Mouse (Mus musculus): ENCODE data around the gene Gemin5. TPM values are rescaled to one million over a fixed set of nuclear protein-coding genes. Genes with fewer than 3 reads are reported as not detected.
A peak's percentile ranks its signal among the peaks of the same experiment; 100 is the strongest.
"Not testable (repeated sequence)": the region's sequence is repeated elsewhere in the genome, so short reads cannot be mapped to it uniquely, and the experiment has no call there.

Gemin5 gene
- total RNA-seq, 2 experiments from 2014 or later, result 2.9 to 4.3 TPM

DNA sequence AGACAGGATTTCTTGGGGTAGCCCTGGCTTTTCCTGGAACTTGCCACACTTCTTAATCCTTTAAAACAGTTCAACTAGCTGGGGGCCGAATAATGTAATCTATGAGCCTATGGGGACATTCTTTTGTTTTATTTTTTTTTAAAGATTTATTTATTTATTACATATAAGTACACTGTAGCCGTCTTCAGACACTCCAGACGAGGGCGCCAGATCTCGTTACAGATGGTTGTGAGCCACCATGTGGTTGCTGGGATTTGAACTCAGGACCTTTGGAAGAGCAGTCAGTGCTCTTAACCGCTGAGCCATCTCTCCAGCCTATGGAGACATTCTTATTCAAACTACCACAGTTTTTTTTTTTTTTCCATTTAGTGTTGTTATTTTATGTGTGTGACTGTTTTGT lies 11.6 kb upstream of the Gemin5 start:
- not testable (repeated sequence) for ATAC-seq (replicated peaks; ENCODE audit: low FRiP score, poor library complexity, severe bottlenecking)

DNA sequence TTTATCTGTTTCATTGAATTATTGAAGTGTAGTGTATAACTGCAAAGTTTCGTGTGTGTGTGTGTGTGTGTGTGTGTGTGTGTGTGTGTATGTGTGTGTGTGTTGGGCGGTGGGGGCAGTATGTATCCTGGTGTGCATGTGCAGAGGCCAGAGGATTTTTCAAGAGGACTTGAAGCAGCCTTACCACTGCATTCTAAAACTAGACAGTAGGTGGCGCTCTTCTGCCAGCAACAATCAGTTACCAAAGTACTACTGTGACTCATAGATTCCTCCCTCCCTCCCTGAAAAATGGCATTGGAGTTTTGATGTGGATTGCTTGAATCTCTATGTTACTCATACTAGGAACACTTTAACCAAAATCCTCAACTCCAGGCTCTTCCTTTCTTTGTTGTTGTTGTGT lies 11.2 kb upstream of the Gemin5 start:
- ATAC-seq (replicated peaks; ENCODE audit: low FRiP score, poor library complexity, severe bottlenecking), result peak; percentile 87

DNA sequence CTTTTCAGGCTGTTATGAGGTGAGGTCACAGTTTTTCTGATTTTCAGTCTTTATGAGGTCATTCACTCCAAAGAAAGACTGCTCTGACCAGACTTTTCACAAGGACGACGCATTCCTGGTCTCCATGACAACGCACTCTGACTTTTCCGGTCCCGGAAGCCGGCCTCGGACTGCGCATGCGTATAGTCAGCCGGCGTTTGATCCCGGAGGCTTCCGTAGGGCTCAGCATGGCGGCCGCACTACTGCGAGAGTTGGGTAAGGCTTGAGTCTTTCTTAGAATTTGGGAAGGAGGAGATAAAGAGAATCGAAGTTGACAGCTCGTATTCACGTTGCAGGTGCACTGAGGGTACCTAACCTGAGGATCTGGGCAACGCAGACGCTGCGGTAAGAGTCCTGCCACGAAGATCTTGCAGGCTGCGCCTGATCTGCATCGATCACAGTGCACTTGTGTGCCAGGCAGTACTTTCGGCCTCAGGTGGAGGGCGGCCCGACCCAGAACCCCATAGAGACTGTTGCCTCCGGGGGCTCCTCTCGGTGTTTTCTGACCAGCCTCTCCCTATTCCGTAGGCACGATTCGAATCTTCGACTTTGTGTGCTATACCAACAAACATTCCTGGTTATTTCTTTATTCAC lies 3.2 kb upstream of the Gemin5 start, which contains the start of gene Mrpl22:
Gene Mrpl22, plus strand, starts transcription at position 203 of the 633 bp plus-strand sequence.
- peak; percentile 89 for ATAC-seq (replicated peaks; ENCODE audit: low FRiP score, poor library complexity, severe bottlenecking)

DNA sequence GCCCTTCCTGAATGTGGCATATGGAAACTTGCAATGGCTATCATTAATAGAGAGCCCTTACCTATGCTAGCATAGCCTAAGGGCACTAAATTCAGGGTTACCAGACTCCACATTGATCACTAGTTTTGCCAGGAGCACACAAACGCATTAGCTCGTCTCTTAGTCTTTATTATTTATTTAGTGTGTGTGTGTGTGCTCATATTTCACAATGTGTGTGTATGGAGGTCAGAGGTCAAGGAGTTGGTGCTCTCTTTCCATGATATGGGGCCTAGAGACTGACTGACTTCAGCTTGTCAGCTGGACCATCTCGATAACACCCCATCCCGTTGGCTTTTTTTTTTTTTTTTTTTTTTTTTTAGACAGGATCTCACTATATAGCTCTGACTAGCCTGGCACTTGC lies 1.3 kb upstream of the Gemin5 start:
- no peak for ATAC-seq (replicated peaks; ENCODE audit: low FRiP score, poor library complexity, severe bottlenecking)

DNA sequence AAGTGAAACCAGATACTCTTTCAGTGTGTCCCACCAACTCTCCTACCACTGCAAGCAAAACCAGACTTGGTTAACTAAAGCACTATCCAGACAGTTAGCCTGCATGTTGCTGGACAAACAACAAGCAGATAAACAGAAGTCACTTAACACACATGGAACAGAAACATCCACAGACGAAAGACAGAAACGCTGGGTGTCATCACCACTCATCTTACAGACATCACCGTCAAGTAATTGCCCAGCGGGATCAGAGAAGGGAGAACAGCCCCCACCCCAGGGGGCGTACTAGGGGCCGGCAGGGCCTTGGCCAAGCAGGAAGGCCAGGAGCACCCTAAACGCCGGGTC lies 545 bp downstream of the Gemin5 start:
- no peak for ATAC-seq (replicated peaks; ENCODE audit: low FRiP score, poor library complexity, severe bottlenecking)

DNA sequence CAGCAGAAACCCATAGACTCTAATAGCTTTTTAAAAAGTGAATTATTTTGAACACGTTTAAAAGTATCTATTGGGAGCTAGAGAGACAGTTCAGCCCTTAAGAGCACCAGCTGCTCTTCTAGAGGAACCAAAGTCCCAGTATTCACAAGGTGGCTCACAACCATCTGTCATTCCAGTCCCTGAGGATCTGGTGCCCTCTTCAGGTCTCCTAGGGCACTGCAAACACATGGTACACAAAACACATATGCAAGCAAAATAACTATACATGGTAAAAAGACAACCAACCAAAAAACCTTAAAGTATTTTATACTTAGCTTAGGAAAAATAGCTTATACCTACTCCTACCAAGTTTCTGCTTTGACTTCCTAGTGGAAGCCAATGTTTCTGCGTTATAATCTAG lies 3.3 kb downstream of the Gemin5 start:
- no peak for ATAC-seq (replicated peaks; ENCODE audit: low FRiP score, poor library complexity, severe bottlenecking)

DNA sequence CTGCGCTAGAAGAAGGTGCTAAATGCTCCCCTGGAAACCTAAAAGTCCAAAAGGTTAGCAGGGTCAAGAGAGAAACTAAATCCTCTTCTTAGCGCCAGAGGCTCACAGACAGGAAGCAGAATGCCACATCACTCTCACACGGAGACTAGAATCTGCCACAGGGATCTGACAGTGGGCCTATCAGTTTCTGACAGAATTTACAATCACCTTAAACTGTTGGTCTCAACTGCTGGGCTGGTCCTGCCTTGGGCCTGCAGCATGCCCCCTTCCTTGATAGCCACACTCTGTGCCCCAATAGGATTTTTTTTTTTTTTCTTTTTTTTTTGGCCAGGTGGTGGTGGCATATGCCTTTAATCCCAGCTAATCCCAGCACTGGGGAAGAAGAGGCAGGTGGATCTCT lies 11.5 kb downstream of the Gemin5 start:
- no peak; the same call in 1 of the 2 replicates for ATAC-seq (replicated peaks; ENCODE audit: low FRiP score, poor library complexity, severe bottlenecking)

DNA sequence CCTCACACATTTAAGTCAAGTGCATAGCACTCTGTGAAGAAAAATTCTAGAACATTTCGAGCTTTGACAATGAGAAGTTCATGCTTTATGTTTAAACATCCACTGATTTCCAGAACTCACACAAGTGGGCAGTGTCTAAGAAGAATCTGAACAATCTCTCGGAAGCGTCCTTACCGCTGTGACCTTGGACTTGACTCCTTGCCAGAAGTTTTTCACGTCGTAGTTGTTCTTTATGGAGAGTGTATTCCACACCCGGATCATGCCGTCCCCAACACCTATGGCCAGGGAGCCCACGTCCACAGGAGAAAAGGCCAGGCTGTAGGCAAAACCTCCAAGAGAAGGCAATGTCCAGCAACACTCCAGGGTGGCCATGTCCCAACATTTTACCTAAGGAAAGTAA lies 12.9 kb downstream of the Gemin5 start:
- no peak for ATAC-seq (replicated peaks; ENCODE audit: low FRiP score, poor library complexity, severe bottlenecking)

DNA sequence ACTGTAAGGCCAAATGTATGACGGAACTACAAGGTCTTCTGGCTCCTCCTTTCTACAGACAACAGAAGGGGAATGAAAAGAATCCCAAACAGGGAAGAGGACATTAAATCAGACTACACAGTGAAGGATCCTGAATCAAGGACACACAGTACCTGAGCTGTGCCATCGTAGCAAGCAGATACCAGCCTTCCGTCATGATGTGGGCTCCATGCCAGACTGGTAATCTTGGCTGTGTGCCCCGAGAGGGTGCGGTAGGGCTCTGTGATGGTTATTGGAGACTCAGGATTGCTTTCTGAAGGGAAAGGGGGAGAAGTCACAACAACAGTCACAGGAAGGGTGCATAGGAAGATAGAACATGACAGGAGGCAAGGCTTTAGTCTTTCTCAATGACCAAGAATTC lies 22.1 kb downstream of the Gemin5 start:
- ATAC-seq (replicated peaks; ENCODE audit: low FRiP score, poor library complexity, severe bottlenecking), result 0 out of 2 replicates have a peak, but pooled peaks have one; percentile 37

DNA sequence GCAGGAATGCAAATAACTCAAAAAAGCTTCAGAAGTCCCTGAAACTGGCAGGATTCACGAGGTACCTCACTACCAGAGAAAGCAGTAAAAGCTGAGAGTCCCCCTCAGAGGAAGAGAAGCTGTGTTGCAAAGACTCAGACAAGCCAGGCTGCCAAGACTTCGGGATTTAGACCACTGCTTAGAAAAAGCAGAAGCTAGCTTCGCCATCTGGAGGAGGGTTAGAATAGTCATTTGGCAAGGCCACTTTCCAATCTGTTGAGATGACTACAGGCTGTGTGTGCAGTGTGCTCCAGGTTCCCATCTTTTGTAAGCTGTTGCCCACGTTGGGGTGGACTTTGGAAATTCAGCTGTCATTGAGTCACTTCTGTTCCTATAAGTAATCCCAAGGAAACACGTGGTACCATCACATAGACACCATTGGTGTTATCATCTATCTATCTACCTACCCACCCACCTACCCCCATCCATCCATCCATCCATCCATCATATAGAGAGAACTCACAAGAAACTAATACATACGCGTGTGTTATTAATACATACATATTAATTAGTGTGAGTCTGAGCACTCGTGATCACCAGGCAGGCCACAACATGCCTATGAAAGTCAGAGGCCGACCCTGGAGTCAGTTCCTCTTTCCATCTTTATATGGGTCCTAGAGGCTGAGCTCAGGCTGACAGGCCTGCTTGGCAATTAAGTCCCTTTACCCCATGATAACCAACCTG lies 24.5 kb downstream of the Gemin5 start:
- ATAC-seq (replicated peaks; ENCODE audit: low FRiP score, poor library complexity, severe bottlenecking), result no peak

DNA sequence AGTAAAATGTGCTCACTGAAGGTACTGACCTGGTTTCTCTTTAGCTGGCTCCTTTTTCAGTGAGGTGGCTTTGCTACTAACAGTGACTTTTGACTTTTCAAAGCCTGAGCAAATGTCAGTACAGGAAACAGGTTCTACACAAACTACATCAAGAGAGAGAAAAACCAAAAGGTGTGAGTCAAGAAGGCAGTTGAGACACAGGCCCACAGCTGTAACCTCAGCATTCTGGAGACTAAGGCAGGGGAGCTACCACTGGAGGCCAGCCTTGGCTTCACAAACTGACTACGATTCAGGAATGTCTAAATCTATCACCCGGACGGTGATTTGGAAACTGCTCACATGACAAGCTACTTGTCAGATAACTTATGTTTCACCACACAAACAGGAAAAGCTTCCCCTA lies 28.9 kb downstream of the Gemin5 start:
- no peak for ATAC-seq (replicated peaks; ENCODE audit: low FRiP score, poor library complexity, severe bottlenecking)

DNA sequence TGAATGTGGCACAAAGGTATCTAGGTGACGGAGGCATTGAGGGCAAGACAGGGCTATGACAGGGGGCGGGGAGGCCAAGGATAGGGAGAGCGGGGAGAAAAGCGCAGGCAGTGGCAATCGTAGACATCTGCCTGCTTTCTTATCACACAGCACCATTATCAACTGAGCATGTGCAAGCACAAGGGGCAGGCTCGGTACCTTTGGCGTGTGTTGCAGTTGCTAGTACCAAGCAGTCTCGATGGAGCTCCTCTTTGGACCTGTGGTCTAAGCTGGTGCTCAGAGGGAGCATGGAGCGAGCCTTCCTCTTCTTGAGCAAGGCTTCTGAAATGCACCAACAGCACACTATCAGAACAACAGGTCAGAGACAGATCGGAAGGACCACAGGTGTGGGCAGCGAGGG lies 29.5 kb downstream of the Gemin5 start:
- no peak for ATAC-seq (replicated peaks; ENCODE audit: low FRiP score, poor library complexity, severe bottlenecking)

DNA sequence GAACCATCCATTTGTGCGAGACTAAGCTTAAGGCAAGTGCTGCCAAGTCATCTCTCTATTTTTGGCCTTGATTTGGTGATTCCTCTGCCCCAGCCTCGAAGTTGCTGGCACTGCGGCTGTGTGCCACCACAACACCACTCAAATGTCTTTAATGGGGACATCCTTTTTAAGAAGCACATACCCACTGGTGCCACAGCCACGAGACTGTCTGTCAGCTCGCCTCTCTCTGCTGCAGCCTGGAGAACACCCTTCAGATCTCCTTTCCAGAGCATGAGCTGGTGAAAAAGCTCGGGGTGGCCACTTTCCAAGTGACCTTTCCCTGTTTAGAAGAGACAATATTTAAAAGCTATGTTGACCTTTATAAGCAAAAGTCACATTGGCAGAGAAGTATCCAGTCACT lies 31.7 kb downstream of the Gemin5 start:
- no peak for ATAC-seq (replicated peaks; ENCODE audit: low FRiP score, poor library complexity, severe bottlenecking)

DNA sequence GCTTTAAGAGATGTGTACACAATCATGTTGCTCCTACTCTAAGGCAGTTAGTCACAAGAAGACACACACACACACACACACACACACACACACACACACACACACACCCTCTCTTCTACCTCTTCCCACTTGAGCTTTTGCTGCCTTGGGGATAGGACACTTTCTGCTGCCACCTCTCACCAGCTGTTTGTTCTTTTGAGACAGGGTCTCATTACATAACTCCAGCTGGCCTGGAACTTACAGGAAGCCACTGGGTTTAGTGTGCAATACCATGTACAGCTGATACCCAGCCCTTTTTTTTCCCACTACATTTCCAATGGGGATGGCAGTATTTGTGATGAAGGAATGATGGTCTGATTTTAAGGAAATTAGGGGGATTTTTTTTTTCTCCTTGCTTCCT lies 33.0 kb downstream of the Gemin5 start:
- no peak for ATAC-seq (replicated peaks; ENCODE audit: low FRiP score, poor library complexity, severe bottlenecking)

DNA sequence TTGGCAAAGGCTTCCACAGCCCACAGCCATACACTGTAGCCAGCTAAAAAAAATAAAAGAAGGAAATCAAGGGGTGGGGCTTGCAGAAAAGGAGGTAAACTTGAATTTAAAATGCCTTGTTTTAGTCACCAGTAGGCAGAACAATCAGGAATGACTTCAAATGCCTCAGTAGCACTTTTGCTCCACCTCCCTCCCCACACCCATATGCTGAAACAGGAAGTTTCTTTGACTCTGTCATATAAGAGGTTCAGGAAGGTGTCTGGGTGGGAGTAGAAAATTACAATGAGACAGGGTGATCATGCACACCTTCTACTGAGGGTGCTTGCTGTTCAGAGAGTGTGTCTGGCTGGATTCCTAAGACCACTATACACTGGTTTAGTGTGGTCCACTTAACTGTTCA lies 33.5 kb downstream of the Gemin5 start:
- ATAC-seq (replicated peaks; ENCODE audit: low FRiP score, poor library complexity, severe bottlenecking), result no peak

DNA sequence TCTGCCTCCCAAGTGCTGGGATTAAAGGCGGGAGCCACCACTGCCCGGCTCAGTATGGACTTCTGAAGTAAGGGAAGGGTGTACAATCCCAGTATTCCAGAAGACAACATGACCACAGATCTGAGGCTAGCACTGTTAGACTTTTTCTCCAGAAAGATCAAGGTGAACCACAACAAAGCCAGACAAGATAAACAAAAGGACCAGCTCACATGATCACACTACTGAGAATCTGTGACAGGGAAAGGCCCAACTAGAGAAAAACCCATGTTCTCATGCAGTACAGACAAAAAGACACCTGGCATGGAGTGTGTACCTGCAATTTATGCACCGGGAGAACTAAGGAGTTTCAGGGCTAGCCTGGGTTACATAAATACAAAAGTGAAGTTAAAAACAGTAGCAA lies 36.3 kb downstream of the Gemin5 start:
- ATAC-seq (replicated peaks; ENCODE audit: low FRiP score, poor library complexity, severe bottlenecking), result no peak

DNA sequence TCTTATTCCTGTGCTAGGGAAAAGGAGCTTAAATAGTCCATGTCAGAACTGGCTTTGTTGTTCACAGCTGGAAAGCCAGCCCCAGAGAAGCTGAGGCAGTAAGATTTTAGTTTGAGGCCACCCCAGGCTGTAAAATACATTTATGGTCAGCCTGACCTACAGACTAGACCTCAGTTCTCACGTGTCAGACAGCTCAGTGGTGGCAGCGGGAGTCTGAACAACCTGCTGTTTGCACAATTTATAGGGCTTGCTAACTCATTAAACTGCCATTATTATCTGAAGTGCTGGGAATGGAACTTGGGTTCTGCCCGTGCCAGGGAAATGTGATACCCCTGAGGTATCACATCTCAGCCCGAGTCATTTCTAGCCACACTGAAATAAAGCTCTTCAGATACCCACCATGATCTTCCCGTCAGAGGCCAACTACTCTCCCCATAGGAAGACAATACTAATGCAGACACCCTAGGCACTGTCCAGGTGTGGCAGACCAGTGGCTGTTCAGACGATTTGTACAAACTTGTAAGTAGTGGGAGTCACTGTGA lies 39.0 kb downstream of the Gemin5 start:
- ATAC-seq (replicated peaks; ENCODE audit: low FRiP score, poor library complexity, severe bottlenecking), result no peak

DNA sequence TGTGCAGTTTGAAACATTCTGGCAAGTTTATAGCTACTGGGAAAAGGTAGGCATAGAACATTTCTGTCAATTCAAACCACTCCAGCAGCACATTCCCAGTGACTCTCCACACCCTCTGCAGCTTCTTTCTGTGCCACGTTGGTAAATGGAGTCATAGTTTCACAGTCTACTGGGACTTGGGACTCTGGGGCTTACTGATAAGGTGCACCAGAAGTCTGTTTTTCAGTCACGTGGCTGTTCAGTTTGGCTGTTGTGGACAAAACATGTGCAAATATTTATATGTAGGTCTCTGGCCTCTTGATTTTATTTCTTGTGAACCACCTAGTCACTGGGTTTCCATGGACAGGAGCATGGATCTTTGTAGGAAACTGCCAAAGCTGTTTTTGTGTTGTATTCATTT lies 40.8 kb downstream of the Gemin5 start:
- peak; percentile 88 for ATAC-seq (replicated peaks; ENCODE audit: low FRiP score, poor library complexity, severe bottlenecking)

DNA sequence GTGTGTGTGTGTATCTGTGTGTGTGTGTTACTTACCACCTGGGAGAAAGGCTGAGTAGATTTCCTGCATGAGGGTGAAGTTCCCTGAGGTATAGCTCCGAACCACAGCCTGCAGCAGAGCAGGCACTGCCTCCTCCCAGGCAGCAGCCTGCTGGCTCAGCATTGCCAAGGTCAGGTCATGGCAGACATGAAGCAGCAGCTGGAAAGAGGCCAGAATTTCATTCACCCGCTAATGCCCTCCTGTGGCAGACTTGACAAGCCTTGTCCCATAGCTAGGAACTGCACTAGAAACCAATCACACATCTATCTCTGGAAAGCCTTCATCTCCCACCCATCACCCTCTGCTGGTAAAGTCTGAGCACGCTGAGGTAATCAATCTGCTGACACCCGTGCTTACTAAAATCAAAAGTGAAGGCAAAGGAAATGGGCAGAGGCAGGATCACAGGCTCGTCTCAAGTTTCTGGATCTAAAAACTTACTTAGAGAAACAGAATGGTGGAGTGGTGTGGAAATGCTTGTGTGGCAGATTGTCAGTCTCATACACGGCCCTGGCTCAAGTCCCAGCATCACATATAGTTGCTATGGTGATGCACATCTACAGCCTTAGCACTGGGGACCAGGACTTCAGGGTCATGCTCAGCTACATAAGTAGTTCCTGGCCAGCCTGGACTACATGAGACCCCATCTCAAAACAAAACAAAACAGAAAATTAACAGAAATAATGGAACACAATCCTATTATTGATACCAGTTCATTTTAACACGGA lies 41.8 kb downstream of the Gemin5 start:
- no peak for ATAC-seq (replicated peaks; ENCODE audit: low FRiP score, poor library complexity, severe bottlenecking)

DNA sequence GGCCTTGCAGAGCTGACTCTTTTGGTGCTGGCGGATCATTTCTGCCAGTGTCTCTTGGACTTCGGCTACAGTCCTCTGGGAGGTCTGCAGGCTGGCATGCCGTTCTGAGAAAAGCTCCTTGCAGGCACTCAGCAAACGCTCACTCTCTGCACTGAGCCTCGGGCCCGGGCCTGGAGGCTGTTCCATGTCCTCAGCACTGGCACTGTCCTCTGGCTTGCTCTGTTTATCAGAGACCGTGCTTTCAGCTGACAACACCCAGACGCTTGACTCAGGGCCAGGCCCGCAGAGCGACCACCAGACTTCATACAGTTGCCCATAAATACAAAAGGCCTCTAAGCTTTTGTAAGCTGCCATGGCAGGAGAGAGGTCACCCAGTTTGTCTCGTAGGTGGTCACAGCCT lies 43.3 kb downstream of the Gemin5 start:
- no peak for ATAC-seq (replicated peaks; ENCODE audit: low FRiP score, poor library complexity, severe bottlenecking)

DNA sequence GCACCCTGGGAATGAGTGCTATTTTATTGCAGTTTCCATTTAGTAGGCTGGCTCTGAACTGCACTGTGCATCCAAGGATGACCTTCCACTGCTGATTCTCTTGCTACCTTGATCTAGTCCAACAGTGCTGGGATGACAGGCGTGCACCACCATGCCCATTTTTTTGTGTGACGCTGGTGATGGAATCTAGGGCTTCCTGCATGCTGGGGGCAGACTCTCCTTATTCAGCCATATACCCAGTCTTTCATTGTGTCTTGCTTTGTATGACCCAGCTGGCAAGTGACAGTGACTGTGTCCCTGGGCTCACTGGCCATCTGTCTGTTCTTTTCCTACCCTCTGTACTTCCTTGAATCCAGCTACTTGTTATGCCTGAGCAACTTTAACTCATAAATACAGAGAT lies 44.6 kb downstream of the Gemin5 start:
- no peak for ATAC-seq (replicated peaks; ENCODE audit: low FRiP score, poor library complexity, severe bottlenecking)
